Mouse (Mus musculus) left cerebral cortex, adult 6 months (tissue): ENCODE results near the gene Hist1h2ad. TPM values are rescaled to one million over a fixed set of nuclear protein-coding genes. Genes with fewer than 3 reads are reported as not detected.

Source experiments
- polyA plus RNA-seq: library from polyadenylated mRNA; unstranded; fragments of <200 nt; fragmentation: Nextera tagmentation; gene quantifications from 2 replicates; pipeline ENCODE4 v1.2.3, GENCODE M21; 2021

Hist1h2ad gene
- polyA plus RNA-seq, 1 experiment from 2014 or later = not detected

Other genes with a start within 250 kb of the Hist1h2ad start
- 11.4 and 15.5 TPM in 2 replicates for gene Zfp322a, start 205.2 kb upstream of the Hist1h2ad start, polyA plus RNA-seq
- gene Abt1, start 150.5 kb upstream of the Hist1h2ad start, polyA plus RNA-seq = 7.6 and 8.6 TPM in 2 replicates
- gene Btn1a1, start 108.5 kb upstream of the Hist1h2ad start, polyA plus RNA-seq = 0.03 TPM in 1 of 2 replicates, not detected in the other
- gene Btn2a2, start 85.5 kb upstream of the Hist1h2ad start, polyA plus RNA-seq = 0.49 and 0.70 TPM in 2 replicates
- 37.4 and 58.8 TPM in 2 replicates for gene Hist1h4h, start 43.3 kb upstream of the Hist1h2ad start, polyA plus RNA-seq
- gene Hist1h2af, start 40.5 kb upstream of the Hist1h2ad start, polyA plus RNA-seq = 0.54 TPM in 1 of 2 replicates, not detected in the other
- gene Hist1h3g, start 39.0 kb upstream of the Hist1h2ad start, polyA plus RNA-seq = not detected in 2 replicates
- gene Hist1h2bh, start 31.0 kb upstream of the Hist1h2ad start, polyA plus RNA-seq = 0.20 and 0.25 TPM in 2 replicates
- gene Hist1h3f, start 30.3 kb upstream of the Hist1h2ad start, polyA plus RNA-seq = 0.13 and 0.29 TPM in 2 replicates
- not detected in 2 replicates for gene Hist1h4f, start 22.7 kb upstream of the Hist1h2ad start, polyA plus RNA-seq
- 0.02 and 0.05 TPM in 2 replicates for gene Hist1h1d, start 21.1 kb upstream of the Hist1h2ad start, polyA plus RNA-seq
- gene Hist1h3e, start 12.0 kb upstream of the Hist1h2ad start, polyA plus RNA-seq = 0.88 and 1.3 TPM in 2 replicates
- gene Hist1h2ae, start 3.2 kb upstream of the Hist1h2ad start, polyA plus RNA-seq = 4.0 and 7.7 TPM in 2 replicates
- 1.3 and 2.6 TPM in 2 replicates for gene Hist1h2bg, start 3.0 kb upstream of the Hist1h2ad start, polyA plus RNA-seq
- gene Hist1h2bf, start 185 bp upstream of the Hist1h2ad start, polyA plus RNA-seq = 0.73 TPM in 1 of 2 replicates, not detected in the other
- gene Hist1h3d, start 1.4 kb downstream of the Hist1h2ad start, polyA plus RNA-seq = 0.18 and 0.33 TPM in 2 replicates
- gene Hist1h4d, start 7.2 kb downstream of the Hist1h2ad start, polyA plus RNA-seq = 6.4 and 8.7 TPM in 2 replicates
- gene Hist1h2be, start 46.7 kb downstream of the Hist1h2ad start, polyA plus RNA-seq = 3.2 TPM in 2 replicates
- 7.8 and 10.6 TPM in 2 replicates for gene Hist1h1e, start 48.2 kb downstream of the Hist1h2ad start, polyA plus RNA-seq
- 0.88 and 1.6 TPM in 2 replicates for gene Hist1h2ac, start 109.6 kb downstream of the Hist1h2ad start, polyA plus RNA-seq
- gene Hist1h2bc, start 109.8 kb downstream of the Hist1h2ad start, polyA plus RNA-seq = 101 and 115 TPM in 2 replicates
- gene Hist1h1t, start 121.4 kb downstream of the Hist1h2ad start, polyA plus RNA-seq = not detected in 2 replicates
- 2.1 and 4.0 TPM in 2 replicates for gene Hist1h4c, start 124.1 kb downstream of the Hist1h2ad start, polyA plus RNA-seq
- gene Hfe, start 136.5 kb downstream of the Hist1h2ad start, polyA plus RNA-seq = 3.9 and 4.3 TPM in 2 replicates
- gene Hist1h1c, start 164.4 kb downstream of the Hist1h2ad start, polyA plus RNA-seq = 7.4 and 7.6 TPM in 2 replicates
- gene Hist1h3c, start 171.2 kb downstream of the Hist1h2ad start, polyA plus RNA-seq = 0.53 TPM in 1 of 2 replicates, not detected in the other
- 0.45 TPM in 1 of 2 replicates, not detected in the other for gene Hist1h2bb, start 172.4 kb downstream of the Hist1h2ad start, polyA plus RNA-seq
- gene Hist1h2ab, start 176.7 kb downstream of the Hist1h2ad start, polyA plus RNA-seq = 2.6 and 2.8 TPM in 2 replicates
- gene Hist1h3b, start 177.9 kb downstream of the Hist1h2ad start, polyA plus RNA-seq = 0.40 TPM in 1 of 2 replicates, not detected in the other
- not detected in 2 replicates for gene Hist1h4b, start 182.6 kb downstream of the Hist1h2ad start, polyA plus RNA-seq
- gene Hist1h4a, start 186.8 kb downstream of the Hist1h2ad start, polyA plus RNA-seq = 0.47 TPM in 1 of 2 replicates, not detected in the other
- not detected in 2 replicates for gene Hist1h3a, start 188.0 kb downstream of the Hist1h2ad start, polyA plus RNA-seq
- gene Hist1h1a, start 189.3 kb downstream of the Hist1h2ad start, polyA plus RNA-seq = not detected in 2 replicates
- gene Trim38, start 195.5 kb downstream of the Hist1h2ad start, polyA plus RNA-seq = not detected in 2 replicates
- gene Slc17a2, start 232.6 kb downstream of the Hist1h2ad start, polyA plus RNA-seq = not detected in 2 replicates